Mouse (Mus musculus) heart, postnatal 10 days (tissue): ENCODE results near the gene Traf3ip3. TPM values are rescaled to one million over a fixed set of nuclear protein-coding genes. Genes with fewer than 3 reads are reported as not detected.

ENCODE experiments used
- DNase-seq, 2 experiments: peaks; one replicate each; pipeline ENCODE4 v3.0.0; 2021
- intact Hi-C: fragments of 180-260 bp; cut with DNase I; formaldehyde crosslinking; loops from one replicate; pipeline ENCODE4 v1.15.1; 2025
- total RNA-seq, 2 experiments: library from RNA; stranded (reverse); gene quantifications; 2 replicates each; pipeline ENCODE4 v1.2.3; 2021

Gene Traf3ip3
- total RNA-seq, 2 experiments from 2014 or later: 1.6 to 2.6 TPM

DNA sequence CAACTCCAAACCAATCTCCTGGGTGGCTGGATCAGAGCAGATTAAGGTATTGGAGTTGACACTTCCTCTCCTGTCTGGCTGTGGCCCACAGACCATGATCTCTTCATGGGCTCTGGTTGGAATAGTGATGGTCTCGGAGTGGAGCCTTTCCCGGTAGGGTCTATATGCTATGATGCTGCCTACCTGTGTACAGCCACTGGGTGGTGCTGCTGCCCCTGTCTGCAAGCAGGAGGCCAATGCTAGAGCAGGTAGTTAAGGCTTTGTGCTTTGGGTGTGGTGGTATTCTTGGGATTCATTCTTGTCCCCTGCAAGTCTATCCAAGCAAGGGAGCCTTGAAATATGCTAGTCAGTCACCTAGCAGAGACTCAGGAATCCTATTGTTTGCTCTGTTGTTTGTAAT is 6.7 kb upstream of the Traf3ip3 start:
- peak; percentile 65 to 68 for DNase-seq
- intact Hi-C loops: loop anchor here (1.0 to 5.0 kb wide), 3 partner anchors 47 to 169 kb away; no protein-coding TSS in a partner anchor

- intact Hi-C loops: loop anchor here (5.0 kb wide), 1 partner anchor 170 kb away; no protein-coding TSS in a partner anchor
- no peak for DNase-seq
Observed at GRCm38 (mm10) chr1:193207503-193207902, 6.0 kb upstream of the Traf3ip3 start, which contains the start of gene Lamb3. Gene Lamb3, plus strand, starts transcription at chr1:193207699.

DNA sequence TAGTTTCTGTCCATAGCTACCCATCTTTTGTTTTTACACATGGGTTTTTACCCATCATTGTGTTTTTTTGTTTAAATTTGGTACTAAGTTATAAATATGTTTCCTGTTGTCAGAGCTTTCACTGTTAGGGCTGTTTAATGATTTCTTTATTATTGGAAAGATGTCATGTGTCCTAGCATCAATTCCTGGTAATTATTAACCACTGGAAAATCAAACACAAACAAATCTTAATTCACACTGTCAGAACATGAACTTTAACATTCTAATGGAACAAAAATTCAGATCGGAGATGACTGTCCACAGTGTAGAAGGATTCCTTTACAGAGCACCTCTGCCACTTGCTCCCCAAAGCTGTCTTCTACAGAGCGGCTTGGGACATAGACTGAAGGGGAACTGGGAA is 3.9 kb upstream of the Traf3ip3 start:
- intact Hi-C loops: loop anchor here (5.0 kb wide), 1 partner anchor 172 kb away; no protein-coding TSS in a partner anchor
- DNase-seq: no peak

DNA sequence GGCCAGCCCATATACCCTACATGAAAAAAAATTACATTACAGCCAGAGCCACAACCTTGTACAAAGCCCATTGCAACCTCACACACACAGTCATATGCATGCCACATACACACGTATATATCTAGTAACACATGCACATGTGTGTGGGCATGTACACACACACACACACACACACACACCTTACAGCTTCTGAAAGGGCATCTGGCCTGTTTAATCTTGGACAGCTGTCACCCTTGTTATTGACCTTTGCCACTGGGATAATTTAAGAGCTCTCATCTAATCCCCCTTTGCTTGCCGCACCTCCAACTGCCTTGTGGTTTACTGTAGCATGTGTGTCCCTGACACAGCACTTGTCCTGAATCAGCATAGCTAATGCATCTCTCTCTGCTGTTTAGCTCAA is 2.3 kb upstream of the Traf3ip3 start:
- DNase-seq: no peak
- intact Hi-C loops: no loop called here

- intact Hi-C loops: no loop called here
- DNase-seq: no peak
Observed at GRCm38 (mm10) chr1:193200640-193201382, 692 bp downstream of the Traf3ip3 start.

DNA sequence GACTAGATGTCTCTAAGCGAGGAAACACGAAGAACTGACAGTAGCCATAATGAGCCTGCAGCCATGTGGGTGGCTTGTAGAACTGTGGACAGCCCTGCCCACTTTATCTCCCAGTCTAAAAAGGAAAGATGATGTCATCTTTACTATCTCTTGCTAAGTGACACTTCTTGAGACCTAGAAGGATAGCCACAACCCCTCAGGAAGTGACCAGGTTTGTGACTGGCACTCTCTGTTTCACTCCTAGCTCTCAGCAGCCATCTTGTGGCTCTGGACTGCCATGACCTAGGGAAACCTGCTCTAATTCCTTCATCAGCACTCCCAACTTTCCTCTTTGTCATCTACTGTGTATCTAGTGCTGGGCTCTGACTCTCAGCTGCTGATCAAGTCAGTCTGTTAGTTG is 3.2 kb downstream of the Traf3ip3 start:
- intact Hi-C loops: loop anchor here (10.0 kb wide), 1 partner anchor 194 kb away; no protein-coding TSS in a partner anchor
- peak in 1 of 2 experiments; percentile 26 for DNase-seq

- peak; percentile 21 to 39 for DNase-seq
- intact Hi-C loops: loop anchor here (10.0 kb wide), 1 partner anchor 193 kb away; no protein-coding TSS in a partner anchor
Observed at GRCm38 (mm10) chr1:193197494-193198205, 3.9 kb downstream of the Traf3ip3 start.

DNA sequence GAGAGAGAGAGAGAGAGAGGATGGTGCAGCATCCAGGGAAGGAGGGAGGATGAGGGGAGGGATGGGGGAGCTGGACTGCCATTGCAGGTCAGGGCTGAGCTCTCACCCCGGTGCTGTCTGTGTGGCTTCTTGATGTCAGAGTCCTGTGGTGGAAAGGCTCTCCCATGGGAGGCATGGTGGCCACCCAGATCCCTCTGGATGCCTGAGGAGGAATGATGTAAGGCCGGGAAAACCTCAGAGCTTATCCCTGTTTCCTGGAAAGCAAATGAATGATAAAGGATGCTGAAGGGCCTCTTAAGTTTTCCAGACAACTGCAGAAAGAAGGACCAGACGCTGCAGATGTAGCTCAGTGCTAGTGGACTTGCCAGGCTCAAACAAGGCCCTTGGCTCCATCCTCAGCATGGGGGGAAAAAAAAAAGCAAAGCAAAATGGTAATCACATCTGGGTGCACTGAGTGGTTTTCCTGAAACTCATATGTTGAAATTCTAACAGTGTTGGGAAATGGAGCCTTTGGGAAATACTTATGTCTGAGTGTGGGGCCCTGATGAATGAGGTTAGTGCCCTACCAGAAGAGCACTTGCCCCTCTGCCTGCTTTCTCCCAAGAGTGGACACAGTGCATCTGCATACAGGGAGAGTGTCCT is 6.2 kb downstream of the Traf3ip3 start:
- DNase-seq: peak in 1 of 2 experiments; percentile 25
- intact Hi-C loops: loop anchor here (10.0 kb wide), 1 partner anchor 190 kb away; no protein-coding TSS in a partner anchor

DNA sequence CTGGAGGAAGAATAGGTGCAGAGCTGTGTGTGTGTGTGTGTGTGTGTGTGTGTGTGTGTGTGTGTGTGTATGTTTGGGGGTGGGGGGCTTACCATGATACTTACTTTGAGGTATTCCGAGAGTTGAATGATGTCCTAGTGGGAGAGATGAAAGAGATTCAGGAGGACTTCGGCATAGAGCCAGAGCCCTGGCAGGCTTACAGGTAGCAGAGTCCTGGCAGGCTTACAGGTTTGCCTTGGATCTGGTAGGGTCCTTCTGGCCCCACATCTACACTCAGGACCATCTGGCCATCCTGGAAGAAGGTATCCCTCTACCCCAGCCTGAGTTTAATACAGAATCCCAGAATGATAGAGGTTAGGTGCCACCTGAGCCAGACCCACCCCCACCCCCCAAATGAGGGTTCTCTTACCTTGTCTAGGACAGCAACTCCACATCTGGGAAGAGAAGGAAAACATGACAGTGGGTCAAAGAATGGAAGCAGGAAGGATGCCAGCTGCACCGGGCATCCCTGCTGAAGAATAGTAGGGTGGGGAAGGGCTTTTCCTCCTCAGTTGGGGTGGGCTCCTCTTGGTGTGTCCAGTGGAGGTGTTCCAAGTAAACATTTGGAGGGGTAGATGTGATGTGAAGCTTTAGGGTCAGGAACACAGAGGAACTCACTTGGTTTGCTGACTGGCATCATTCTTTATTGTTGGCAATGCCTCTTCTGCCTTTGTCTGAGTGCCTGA is 6.9 kb downstream of the Traf3ip3 start:
- intact Hi-C loops: loop anchor here (5.0 to 10.0 kb wide), 2 partner anchors 62 to 190 kb away; partner anchors contain the start of gene Diexf
- DNase-seq: no peak

- peak; percentile 42 to 58 for DNase-seq
- intact Hi-C loops: loop anchor here (5.0 to 10.0 kb wide), 2 partner anchors 59 to 187 kb away; partner anchors contain the start of gene Diexf
Observed at GRCm38 (mm10) chr1:193191675-193192283, 9.7 kb downstream of the Traf3ip3 start.

- intact Hi-C loops: loop anchor here (5.0 to 10.0 kb wide), 2 partner anchors 57 to 185 kb away; partner anchors contain the start of gene Diexf
- peak in 1 of 2 experiments; percentile 22 for DNase-seq
Observed at GRCm38 (mm10) chr1:193189771-193190170, 11.7 kb downstream of the Traf3ip3 start.

GRCm38 (mm10) chr1:193189151-193189621 is 12.3 kb downstream of the Traf3ip3 start:
- intact Hi-C loops: no loop called here
- DNase-seq: peak; percentile 80 to 82

DNA sequence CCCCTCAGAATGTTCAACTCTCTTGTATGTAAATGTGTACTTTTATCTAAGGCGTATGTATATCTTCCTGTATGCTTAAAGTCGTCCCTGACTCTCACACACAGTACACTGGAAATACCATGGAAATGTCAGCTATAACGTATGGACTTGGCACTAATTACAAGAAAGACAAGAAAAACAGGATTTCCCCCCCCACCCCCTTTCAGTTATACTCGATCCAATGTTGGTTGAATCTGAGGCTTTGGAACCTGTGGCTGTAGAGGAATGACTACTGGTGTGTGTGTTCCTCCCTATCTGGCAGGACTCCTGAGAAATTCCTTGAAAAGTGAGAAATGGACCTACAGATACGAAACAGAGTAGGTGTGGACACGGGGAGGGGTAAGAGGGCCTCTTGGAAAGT is 13.2 kb downstream of the Traf3ip3 start:
- intact Hi-C loops: no loop called here
- no peak for DNase-seq

DNA sequence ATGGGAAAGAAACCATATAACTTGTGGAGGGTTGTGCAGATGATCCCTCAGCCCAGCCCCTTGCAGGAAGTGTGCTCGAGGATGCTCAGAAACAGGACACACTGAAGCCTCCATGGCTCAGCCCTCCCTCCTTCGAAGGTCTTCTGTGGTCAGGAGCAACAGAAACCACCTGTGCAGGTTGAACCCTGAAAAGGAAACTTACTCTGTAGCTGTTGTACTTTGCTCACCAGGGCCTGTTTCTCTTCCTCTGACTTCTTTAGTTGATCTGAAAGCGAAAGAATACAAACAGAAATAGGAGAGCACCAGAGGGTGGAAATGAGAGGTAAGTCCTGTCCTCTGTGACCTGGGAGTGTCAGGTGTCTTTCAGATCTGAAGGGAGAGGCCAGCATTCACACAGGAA is 20.4 kb downstream of the Traf3ip3 start:
- intact Hi-C loops: no loop called here
- DNase-seq: no peak

- DNase-seq: peak; percentile 14 to 46
Observed at GRCm38 (mm10) chr1:193174143-193174733, 27.3 kb downstream of the Traf3ip3 start.

GRCm38 (mm10) chr1:193173810-193174129 is 27.7 kb downstream of the Traf3ip3 start:
- intact Hi-C loops: no loop called here
- no peak for DNase-seq

More at GRCm38 (mm10) chr1:193174143-193174733, 27.3 kb downstream of the Traf3ip3 start:
- intact Hi-C loops: no loop called here

- DNase-seq: peak; percentile 98
- intact Hi-C loops: no loop called here
Observed at GRCm38 (mm10) chr1:193172991-193173809, 28.3 kb downstream of the Traf3ip3 start.

- peak; percentile 22 to 51 for DNase-seq
- intact Hi-C loops: loop anchor here (2.0 to 10.0 kb wide), 2 partner anchors 39 to 1295 kb away; partner anchors contain the start of gene Diexf
Observed at GRCm38 (mm10) chr1:193169856-193170255, 31.6 kb downstream of the Traf3ip3 start.
